In the genomic region with DNA sequence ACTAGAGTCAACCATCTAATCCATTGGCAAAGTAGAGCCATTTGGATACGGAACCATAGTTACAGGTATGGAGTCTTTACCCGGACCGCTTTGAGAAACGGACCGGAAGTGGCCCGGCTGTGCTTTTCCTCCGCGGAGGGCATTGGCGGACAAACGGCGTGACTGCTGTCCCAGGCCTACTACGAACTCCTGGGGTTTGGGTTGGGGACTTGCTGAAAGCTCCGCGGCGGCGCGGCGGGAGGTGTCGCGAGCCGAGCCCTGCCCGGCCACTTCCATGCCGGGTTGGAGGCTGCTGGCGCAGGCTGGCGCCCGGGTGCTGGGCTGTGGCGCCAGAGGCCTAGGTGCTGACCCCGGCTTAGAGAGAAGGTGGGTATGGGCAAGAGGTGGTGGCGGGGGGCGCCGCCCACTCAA, we compare ENCODE assay signal across 7 mouse cellular contexts. TPM values are rescaled to one million over a fixed set of nuclear protein-coding genes. Genes with fewer than 3 reads are reported as not detected.
DNase-seq lines count a peak whose midpoint lies in the region; ATAC-seq and TF ChIP-seq lines count a peak whose summit lies in the region.

A gene (plus strand): TSS at position 93 of the 411 bp plus-strand sequence.

- ATAC-seq in intestine, postnatal 0 days, result peak; percentile 73
- peak; percentile 90 for ATAC-seq in midbrain, embryonic 12.5 days (ENCODE audit: low FRiP score, low read depth)

- intact Hi-C loops in left cerebral cortex, postnatal 4 days (cut with DNase I), result loop anchor here (10.0 kb wide), 1 partner anchor 322 kb away; no protein-coding TSS in a partner anchor

- peak within 1 kb of the TSS; percentile 92 for H3K9ac ChIP-seq in intestine, postnatal 0 days (ENCODE audit: low read depth, low read length)
- peak within 1 kb of the TSS; percentile 98 for H3K9ac ChIP-seq in midbrain, embryonic 12.5 days (replicated peaks)

- no peak for TF ChIP-seq CTCF in intestine, postnatal 0 days (IDR thresholded peaks at IDR 0.05; ENCODE audit: low read depth)
- TF ChIP-seq CTCF in small intestine, adult 2 months (IDR thresholded peaks at IDR 0.05; ENCODE audit: extremely low read depth, insufficient read length, insufficient replicate concordance, low read depth, low read length), result no peak

- H3K27ac ChIP-seq in intestine, postnatal 0 days (ENCODE audit: low read depth, low read length), result peak within 1 kb of the TSS; percentile 55
- peak within 1 kb of the TSS; percentile 49; the same call in 1 of the 2 replicates for H3K27ac ChIP-seq in midbrain, embryonic 12.5 days (replicated peaks)
- 0 out of 2 replicates have a peak within 1 kb of the TSS, but pooled peaks have one; percentile 33 for H3K27ac ChIP-seq in small intestine, adult 2 months (ENCODE audit: insufficient read depth, low read depth, low read length)

- TF ChIP-seq POLR2A in small intestine, adult 2 months (IDR thresholded peaks at IDR 0.05; ENCODE audit: low read depth, low read length), result peak; percentile 40

- H3K9me3 ChIP-seq in intestine, postnatal 0 days (ENCODE audit: control insufficient read depth), result no peaks in the 10 kb centered on the region
- no peaks in the 10 kb centered on the region for H3K9me3 ChIP-seq in midbrain, embryonic 12.5 days

- peak; percentile 64 for DNase-seq in adrenal gland, adult 8-10 months
- peak; percentile 88 for DNase-seq in embryo, embryonic 9.5 days (ENCODE audit: extremely low spot score)
- peak; percentile 10 for DNase-seq in gonadal fat pad, adult 2 months (ENCODE audit: low read depth)
- peak; percentile 79 for DNase-seq in left cerebral cortex, postnatal 4 days

- no peaks in the 10 kb centered on the region for H3K27me3 ChIP-seq in intestine, postnatal 0 days (replicated peaks; ENCODE audit: control insufficient read depth, insufficient read depth, low read length)
- no peaks in the 10 kb centered on the region for H3K27me3 ChIP-seq in midbrain, embryonic 12.5 days
- no peaks in the 10 kb centered on the region for H3K27me3 ChIP-seq in small intestine, adult 2 months (ENCODE audit: control insufficient read depth, insufficient read depth, low read length)

- WGBS in intestine, postnatal 0 days, result 1% methylated on average over 31 of the region's 31 CpGs
- under 1% methylated on average over 31 of the region's 31 CpGs for WGBS in midbrain, embryonic 12.5 days
- under 1% methylated on average over 31 of the region's 31 CpGs for WGBS in small intestine, adult 2 months

- peaks cover 24% of the 10 kb centered on the region for H3K36me3 ChIP-seq in intestine, postnatal 0 days (ENCODE audit: control insufficient read depth, insufficient read depth)
- peaks cover 26% of the 10 kb centered on the region for H3K36me3 ChIP-seq in midbrain, embryonic 12.5 days
- peaks cover 26% of the 10 kb centered on the region for H3K36me3 ChIP-seq in small intestine, adult 2 months (ENCODE audit: control insufficient read depth, insufficient read depth, low read length)

- H3K4me1 ChIP-seq in intestine, postnatal 0 days (replicated peaks; ENCODE audit: control insufficient read depth, insufficient read depth, low read length), result no peaks in the 10 kb centered on the region
- H3K4me1 ChIP-seq in midbrain, embryonic 12.5 days, result peaks cover 16% of the 10 kb centered on the region
- H3K4me1 ChIP-seq in small intestine, adult 2 months (ENCODE audit: control insufficient read depth, insufficient read depth, insufficient read length, low read length), result peaks cover 2% of the 10 kb centered on the region; the same call in 1 of the 2 replicates

- H3K4me3 ChIP-seq in intestine, postnatal 0 days (ENCODE audit: low read depth, low read length), result peak within 1 kb of the TSS; percentile 80
- H3K4me3 ChIP-seq in midbrain, embryonic 12.5 days, result peak within 1 kb of the TSS; percentile 97
- H3K4me3 ChIP-seq in small intestine, adult 2 months (ENCODE audit: low read depth, low read length), result peak within 1 kb of the TSS; percentile 97

- H3K4me2 ChIP-seq in intestine, postnatal 0 days (replicated peaks; ENCODE audit: low read depth), result peak within 1 kb of the TSS; percentile 66
- peak within 1 kb of the TSS; percentile 72 for H3K4me2 ChIP-seq in midbrain, embryonic 12.5 days (replicated peaks)

RNA-seq across cellular contexts. Expression of the gene that starts here (rescaled TPM):
- total RNA-seq in adrenal gland, adult 8-10 months (2022), result 10 to 100 TPM; 68.3 to 89.2 (median 82.2) TPM
- 26.2 and 40.8 TPM in 2 replicates for polyA plus RNA-seq in gonadal fat pad, adult 2 months (2012; rRNA removed)
- 48.9 and 55.5 TPM in 2 replicates for polyA plus RNA-seq in intestine, postnatal 0 days (2015; fragmentation: Nextera tagmentation; extraction: Ambion mirVana)
- total RNA-seq in left cerebral cortex, postnatal 4 days (2021), result 10 to 100 TPM; 73.7 to 76.5 TPM
- polyA plus RNA-seq in midbrain, embryonic 12.5 days (2016; fragmentation: Nextera tagmentation; extraction: Ambion mirVana), result 113 and 114 TPM in 2 replicates
- 41.7 and 83.6 TPM in 2 replicates for polyA plus RNA-seq in small intestine, adult 2 months (2012; rRNA removed)

Comparison
In these comparisons a context has a peak if more than half of its experiments do, and no peak if none do; other contexts are left out.
1. Peak in every context shown above with its lines: DNase-seq, ATAC-seq, H3K4me3 ChIP-seq and H3K27ac ChIP-seq.
2. DNase-seq: peak in every context shown above with its lines; median percentile 88 in embryo, embryonic 9.5 days; 79 in left cerebral cortex, postnatal 4 days; 64 in adrenal gland, adult 8-10 months; 10 in gonadal fat pad, adult 2 months.